Mouse (Mus musculus) right cerebral cortex, postnatal 10 days (tissue): ENCODE results near the gene Dpep2nb.
A peak's percentile ranks its signal among the peaks of the same experiment; 100 is the strongest.
"Not testable (repeated sequence)": the region's sequence is repeated elsewhere in the genome, so short reads cannot be mapped to it uniquely, and the experiment has no call there.

Experiments used
- DNase-seq, 2 experiments: peaks; one replicate each; pipeline ENCODE4 v3.0.0; 2021; ENCODE audit warnings: low spot score in 2 of 2

Dpep2nb gene

DNA sequence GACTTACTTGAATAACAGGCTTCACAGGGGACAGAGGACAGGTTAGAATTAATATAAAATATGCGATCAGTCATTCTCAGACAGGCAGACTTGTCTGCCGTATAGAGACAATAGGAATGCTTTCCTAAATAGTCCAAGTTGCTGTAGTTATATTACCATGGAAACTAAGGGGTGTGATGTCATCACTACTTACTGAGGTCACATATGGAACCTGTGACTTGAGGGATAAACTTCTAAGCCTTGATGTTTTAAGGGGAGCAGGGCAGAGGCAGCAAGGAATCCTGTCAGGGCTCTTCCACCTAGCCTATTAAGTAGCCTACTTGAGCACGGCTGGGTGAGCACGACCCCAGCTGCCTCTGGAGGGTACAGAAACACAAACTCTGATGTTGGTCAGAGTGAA lies at the start of gene Dpep2nb:
Gene Dpep2nb (minus strand): TSS at position 101 of the 400 bp plus-strand sequence.
- DNase-seq = no peak

DNA sequence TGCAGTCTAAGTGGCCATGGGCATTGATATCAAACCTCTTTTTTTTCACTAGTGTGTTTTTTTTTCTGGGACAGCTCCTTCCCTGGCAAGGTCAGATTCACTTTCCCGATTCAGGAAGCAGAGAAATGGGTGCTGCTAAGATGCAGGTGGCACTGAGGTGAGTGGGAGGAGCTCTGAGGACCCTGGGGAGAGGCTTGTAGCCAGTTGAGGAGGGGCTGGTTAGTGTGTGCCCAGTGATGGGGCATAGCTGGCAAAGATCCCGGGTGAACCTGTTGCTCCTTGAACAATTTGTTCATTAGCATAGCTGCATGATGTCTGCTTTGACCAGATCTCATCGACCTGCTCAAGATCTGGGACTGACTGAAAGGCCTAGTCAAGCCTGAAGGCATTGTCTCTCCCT lies 49.3 kb upstream of the Dpep2nb start:
- no peak for DNase-seq

DNA sequence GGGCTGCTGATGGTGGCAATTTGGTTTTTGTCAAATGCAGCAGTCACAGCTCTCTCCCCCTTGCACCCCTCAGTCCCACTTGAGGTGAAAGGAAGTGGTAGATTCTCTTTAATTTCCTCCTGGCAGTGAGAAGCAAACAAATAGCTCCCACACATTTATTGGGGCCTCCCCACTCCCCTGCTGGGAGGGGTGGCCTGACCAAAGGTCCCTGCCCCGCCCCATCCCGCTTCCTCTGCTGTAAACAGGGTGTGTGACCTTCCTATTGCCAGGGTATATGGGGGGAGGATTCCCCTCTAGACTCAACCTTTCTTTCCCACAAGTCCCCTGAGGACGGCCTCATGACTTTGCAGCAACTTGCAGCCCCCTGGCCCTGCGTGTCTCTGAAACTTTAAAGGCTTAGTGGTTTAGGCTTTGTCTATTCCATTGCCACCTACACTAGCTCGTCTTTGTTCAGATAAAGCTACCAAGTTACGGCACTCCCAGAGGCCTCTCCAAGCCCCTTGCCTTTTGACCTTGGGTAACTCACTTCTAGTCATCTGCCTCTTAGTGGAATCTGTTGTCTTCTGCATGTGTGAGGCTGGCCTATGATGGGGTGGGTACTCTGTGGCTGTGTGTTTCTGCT lies 48.5 kb upstream of the Dpep2nb start:
- no peak for DNase-seq

- no peak for DNase-seq
Measured at GRCm38 (mm10) chr8:106052510-106053089, 46.8 kb upstream of the Dpep2nb start.

DNA sequence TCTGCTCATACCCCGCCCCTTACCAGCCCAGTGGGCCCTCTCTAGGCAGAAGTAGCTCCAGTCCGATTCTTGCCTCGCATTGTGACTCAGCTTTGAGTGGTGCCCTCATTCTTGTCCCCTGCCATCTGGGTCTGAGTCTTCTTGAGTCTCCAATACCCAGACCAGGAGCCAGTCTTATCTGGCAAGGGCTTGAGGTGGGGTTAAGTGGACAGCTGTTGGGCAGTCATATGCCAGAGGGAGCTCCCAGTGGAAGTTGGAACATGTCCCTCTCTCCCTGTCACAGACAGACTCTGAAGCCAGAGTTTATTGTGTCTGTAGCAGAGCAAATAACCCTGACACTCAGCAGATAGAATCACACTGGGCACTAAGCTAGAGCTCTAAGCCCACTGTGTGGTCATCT lies 45.3 kb upstream of the Dpep2nb start:
- DNase-seq = no peak

DNA sequence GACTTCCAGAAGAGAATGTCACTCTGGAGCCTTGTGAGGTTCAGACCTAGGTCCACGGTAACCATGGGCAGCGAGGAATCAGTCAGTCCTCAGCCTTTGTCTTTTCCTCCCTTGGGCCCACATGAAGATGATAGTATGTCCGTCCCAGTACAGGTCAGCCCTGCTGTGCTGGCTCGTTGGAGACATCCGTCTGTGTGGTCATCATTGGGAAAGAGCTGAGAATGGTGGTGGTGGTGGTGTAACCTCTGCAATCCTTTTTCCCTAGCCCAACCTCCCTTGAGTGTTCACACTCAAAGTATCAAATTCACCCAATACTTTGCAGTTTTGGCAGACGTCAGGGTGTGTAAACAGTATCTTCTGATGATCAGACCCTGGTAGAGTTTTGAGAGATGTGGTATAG lies 44.1 kb upstream of the Dpep2nb start:
- no peak for DNase-seq

GRCm38 (mm10) chr8:106047854-106048630 lies 42.3 kb upstream of the Dpep2nb start:
- no peak for DNase-seq

DNA sequence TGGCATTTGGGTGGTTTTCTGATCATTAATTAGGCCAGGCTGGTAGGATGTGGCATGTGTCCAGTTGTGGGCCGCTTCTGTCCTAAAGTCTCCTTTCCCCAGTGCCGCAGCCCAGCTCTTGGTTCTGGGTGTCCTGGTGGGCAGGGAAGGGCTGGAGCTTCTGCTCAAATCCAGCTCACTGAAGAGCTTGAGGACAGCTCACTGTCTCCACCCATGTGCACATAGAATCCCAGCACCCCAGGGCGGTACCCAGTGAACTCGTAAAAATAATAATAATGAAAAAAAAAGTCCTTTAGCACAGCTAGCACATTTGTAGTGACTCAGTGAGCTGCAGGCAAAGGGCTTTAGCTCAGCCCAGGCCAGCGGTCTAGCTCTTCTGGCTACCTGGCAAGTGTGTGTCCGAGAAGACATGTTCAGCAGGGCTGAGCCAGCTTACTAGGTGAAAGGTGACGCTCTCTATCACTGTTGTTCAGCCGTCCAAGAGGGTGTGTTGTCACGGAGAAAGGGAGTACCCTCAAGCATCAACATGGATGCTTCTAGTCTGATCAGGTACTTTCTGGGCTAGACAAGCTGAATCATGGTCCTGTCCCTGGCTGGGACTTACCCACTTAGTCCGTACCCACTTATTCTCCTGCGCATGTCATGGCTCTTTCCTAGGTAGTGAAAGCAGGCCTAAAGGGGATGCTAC lies 41.2 kb upstream of the Dpep2nb start:
- no peak for DNase-seq

DNA sequence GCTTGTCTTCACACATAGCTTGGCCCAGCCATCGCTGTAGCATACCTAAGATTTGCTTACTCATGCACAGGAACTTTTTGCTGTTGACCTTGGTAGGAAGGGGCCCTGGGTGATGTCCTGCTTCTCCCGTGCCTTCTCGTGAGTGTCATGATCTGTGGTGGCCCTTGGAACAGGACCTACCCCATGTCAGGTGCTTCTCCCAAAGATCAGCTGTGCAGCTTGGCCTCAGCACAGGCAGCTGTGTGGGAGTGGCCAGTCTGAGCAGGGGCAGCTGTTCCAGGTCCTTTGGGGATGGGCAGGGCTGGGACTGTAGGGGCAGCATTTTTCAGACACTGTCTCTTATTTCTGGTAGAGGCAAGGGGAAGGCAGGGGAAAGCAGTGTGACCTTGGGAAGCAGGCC lies 38.4 kb upstream of the Dpep2nb start:
- DNase-seq = no peak

DNA sequence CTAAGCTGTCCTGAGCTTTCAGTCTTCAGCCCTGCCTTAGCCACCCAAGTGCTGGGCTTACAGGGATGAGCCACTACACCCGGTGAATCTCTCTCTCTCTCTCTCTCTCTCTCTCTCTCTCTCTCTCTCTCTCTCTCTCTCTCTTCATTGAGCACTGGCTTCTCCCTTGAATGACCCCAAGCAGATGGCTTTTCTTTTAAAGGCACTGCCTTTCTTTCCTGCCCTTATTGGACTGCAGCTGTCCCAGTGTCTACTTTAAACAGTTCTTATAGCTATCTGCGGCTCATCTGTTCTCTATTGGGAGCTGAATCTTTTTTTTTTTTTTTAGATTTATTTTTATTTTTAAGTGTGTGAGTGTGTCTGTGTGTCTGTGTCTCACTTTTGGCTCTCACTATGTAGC lies 37.3 kb upstream of the Dpep2nb start:
- no peak for DNase-seq

GRCm38 (mm10) chr8:106040218-106040617 lies 34.4 kb upstream of the Dpep2nb start:
- no peak for DNase-seq

GRCm38 (mm10) chr8:106039605-106040004 lies 33.8 kb upstream of the Dpep2nb start:
- no peak for DNase-seq

DNA sequence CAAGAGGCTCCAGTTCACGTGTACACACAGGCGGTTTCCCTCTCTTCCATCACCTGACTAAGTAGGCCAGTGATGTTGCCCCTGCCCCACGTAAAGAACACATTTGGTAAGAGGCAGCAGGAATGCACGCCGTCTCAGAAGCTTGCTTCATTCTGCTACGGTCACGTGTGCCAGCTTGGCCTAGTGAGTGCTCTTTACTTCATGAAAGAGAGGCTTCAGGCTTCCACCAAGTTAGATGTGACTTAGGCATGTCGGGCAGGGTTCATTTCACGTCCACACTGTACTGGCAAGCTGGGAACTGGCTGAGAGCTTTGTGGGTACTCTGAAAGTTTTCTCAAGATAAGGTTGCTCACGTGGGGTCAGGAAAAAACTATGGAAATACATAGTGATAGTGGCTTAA lies 32.9 kb upstream of the Dpep2nb start:
- DNase-seq = no peak

DNA sequence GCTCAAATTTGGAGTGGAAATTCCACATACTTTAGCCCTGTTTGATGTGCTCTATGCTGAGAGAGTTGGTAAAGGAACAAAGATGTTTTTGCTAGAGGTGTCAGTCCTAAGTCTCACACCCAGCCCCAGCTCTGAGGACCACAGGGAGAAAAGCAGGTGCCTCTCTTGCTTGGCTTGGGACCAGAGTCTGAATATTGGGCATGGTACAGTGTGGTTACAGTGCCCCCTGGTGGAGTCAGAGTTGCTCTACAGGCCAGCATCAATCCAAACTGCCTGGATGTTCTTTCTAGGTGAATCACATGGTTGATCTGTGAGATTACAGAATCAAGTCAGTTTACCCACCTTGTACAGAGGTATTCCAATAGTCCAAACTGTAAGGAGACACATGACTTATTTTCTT lies 16.7 kb upstream of the Dpep2nb start:
- peak; percentile 79 to 83 for DNase-seq

- DNase-seq = no peak
Measured at GRCm38 (mm10) chr8:106018039-106018438, 12.3 kb upstream of the Dpep2nb start.

DNA sequence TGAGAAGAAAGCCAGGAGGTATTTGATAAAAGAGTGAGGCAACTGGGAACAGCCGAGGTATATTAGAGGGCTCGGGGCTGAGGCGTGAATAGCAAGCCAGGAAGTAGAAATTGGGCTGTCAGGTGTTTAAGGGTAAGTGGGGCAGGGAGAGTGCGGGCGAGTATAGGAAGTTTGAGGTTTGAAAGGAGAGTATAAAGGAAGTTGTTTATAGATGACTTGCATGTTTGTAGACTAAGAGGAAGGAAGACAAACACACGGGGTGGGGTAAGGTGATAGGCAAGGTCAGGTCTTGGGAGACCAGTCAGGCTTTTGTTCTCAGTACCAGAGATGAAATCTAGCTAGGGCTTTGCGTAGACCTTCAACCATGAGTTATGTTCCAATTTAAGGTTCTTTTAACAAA lies 11.4 kb upstream of the Dpep2nb start:
- DNase-seq = no peak

DNA sequence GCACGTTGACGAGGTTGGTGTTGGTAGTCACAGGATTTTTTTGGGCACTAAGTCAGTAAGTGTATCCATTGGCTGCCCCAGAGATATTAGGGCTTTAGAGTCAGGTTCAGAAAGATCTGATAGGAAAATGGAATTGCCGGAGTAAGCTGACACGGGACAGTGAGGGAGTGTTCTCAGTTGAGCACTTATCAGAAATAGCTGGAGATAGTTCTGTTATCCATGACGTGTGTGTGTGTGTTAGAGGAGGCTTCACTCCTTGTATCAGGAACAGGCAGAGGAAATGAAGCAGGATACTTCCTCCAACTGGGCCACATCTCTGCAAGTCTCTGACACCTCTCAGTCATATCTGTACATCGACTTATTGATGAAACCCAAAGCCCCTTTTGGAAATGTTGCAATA lies 10.5 kb upstream of the Dpep2nb start:
- no peak for DNase-seq

DNA sequence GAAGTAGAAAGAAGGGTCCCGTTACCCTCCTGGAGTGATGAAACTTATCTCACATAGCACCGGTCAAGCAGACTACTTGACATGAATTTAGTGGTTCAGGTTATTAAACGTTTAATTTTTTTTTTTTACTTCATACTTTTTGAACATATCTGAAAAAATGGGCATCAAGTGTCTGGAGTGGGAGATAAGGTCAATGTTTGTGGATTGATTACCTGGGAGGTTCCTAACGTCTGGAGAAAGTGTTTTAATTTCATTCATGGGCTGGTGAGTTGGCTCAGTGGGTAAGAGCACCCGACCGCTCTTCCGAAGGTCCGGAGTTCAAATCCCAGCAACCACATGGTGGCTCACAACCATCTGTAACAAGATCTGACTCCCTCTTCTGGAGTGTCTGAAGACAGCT lies 6.4 kb upstream of the Dpep2nb start:
- not testable (repeated sequence) for DNase-seq

GRCm38 (mm10) chr8:106011643-106011986 lies 5.8 kb upstream of the Dpep2nb start, which contains the start of gene Ddx28:
Gene Ddx28, minus strand, starts transcription at chr8:106011882.
- no peak for DNase-seq

- DNase-seq = peak; percentile 96 to 97
Measured at GRCm38 (mm10) chr8:106010748-106011642, 5.2 kb upstream of the Dpep2nb start.

GRCm38 (mm10) chr8:106007891-106008290 lies 2.1 kb upstream of the Dpep2nb start:
- not testable (repeated sequence) for DNase-seq

DNA sequence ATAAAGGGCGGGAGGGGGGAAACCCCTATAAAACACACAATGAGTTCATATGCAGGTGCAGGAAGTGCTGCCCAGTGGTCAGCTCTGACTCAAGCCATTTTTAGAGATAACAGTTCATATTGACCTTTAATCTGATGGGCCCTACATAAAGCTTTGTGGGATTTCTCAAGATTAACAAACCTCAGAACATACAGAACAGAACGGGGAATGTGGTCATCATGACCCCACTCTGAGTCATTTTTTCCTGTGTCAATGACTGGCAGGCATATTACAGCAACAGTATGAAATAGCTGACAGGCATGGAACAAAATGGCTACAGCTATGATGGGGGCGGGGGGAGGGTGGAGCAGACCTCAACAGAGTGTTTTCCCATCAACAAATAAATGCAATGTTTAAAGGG lies 1.4 kb upstream of the Dpep2nb start:
- no peak for DNase-seq
